Mouse (Mus musculus): ENCODE measurements around the gene Ablim1. TPM values are rescaled to one million over a fixed set of nuclear protein-coding genes. Genes with fewer than 3 reads are reported as not detected.

Ablim1 gene
- polyA plus RNA-seq, 1 experiment, result 12.2 TPM

- Histone ChIP-seq H3K36me3 (ENCODE audit: control insufficient read depth, insufficient read depth, low read length, poor library complexity, severe bottlenecking) (no peaks in the 10 kb centered on the region), H3K4me1 (ENCODE audit: control insufficient read depth, insufficient read depth, low read length) (no peaks in the 10 kb centered on the region), H3K9me3 (replicated peaks; ENCODE audit: control insufficient read depth, insufficient read depth, low read length, poor library complexity, severe bottlenecking) (no peaks in the 10 kb centered on the region; the same call in 1 of the 2 replicates), H3K27me3 (ENCODE audit: control insufficient read depth, insufficient read depth, low read length, poor library complexity, severe bottlenecking) (no peaks in the 10 kb centered on the region), H3K27ac (ENCODE audit: insufficient read depth, low read length) (no peak overlapping the region), H3K4me3 (ENCODE audit: low read depth, low read length) (no peak overlapping the region), H3K9ac (ENCODE audit: low read depth, poor library complexity, severe bottlenecking) (no peak overlapping the region)
- no peak for TF ChIP-seq CTCF (IDR thresholded peaks at IDR 0.05; ENCODE audit: low read depth, low read length)
- TF ChIP-seq EP300 (IDR thresholded peaks at IDR 0.05; ENCODE audit: insufficient read depth, low read depth, low read length), result no peak
- TF ChIP-seq POLR2A (IDR thresholded peaks at IDR 0.05; ENCODE audit: insufficient read depth, low read length), result no peak
Measured at GRCm38 (mm10) chr19:57219758-57220157, 95.0 kb downstream of the Ablim1 start.

- Histone ChIP-seq H3K4me1 (ENCODE audit: control insufficient read depth, insufficient read depth, low read length) (no peaks in the 10 kb centered on the region), H3K4me3 (ENCODE audit: low read depth, low read length) (no peak overlapping the region), H3K36me3 (ENCODE audit: control insufficient read depth, insufficient read depth, low read length, poor library complexity, severe bottlenecking) (no peaks in the 10 kb centered on the region), H3K27me3 (ENCODE audit: control insufficient read depth, insufficient read depth, low read length, poor library complexity, severe bottlenecking) (no peaks in the 10 kb centered on the region), H3K9ac (ENCODE audit: low read depth, poor library complexity, severe bottlenecking) (no peak overlapping the region), H3K27ac (ENCODE audit: insufficient read depth, low read length) (no peak overlapping the region), H3K9me3 (replicated peaks; ENCODE audit: control insufficient read depth, insufficient read depth, low read length, poor library complexity, severe bottlenecking) (no peaks in the 10 kb centered on the region)
- TF ChIP-seq POLR2A (IDR thresholded peaks at IDR 0.05; ENCODE audit: insufficient read depth, low read length), result no peak
Measured at GRCm38 (mm10) chr19:57217161-57217560, 97.6 kb downstream of the Ablim1 start.

- Histone ChIP-seq H3K4me3 (ENCODE audit: low read depth, low read length) (no peak overlapping the region), H3K9ac (ENCODE audit: low read depth, poor library complexity, severe bottlenecking) (no peak overlapping the region), H3K4me1 (ENCODE audit: control insufficient read depth, insufficient read depth, low read length) (no peaks in the 10 kb centered on the region), H3K27me3 (ENCODE audit: control insufficient read depth, insufficient read depth, low read length, poor library complexity, severe bottlenecking) (no peaks in the 10 kb centered on the region), H3K27ac (ENCODE audit: insufficient read depth, low read length) (no peak overlapping the region), H3K9me3 (replicated peaks; ENCODE audit: control insufficient read depth, insufficient read depth, low read length, poor library complexity, severe bottlenecking) (no peaks in the 10 kb centered on the region), H3K36me3 (ENCODE audit: control insufficient read depth, insufficient read depth, low read length, poor library complexity, severe bottlenecking) (no peaks in the 10 kb centered on the region)
- no peak for TF ChIP-seq EP300 (IDR thresholded peaks at IDR 0.05; ENCODE audit: insufficient read depth, low read depth, low read length)
- no peak for TF ChIP-seq CTCF (IDR thresholded peaks at IDR 0.05; ENCODE audit: low read depth, low read length)
- no peak for TF ChIP-seq POLR2A (IDR thresholded peaks at IDR 0.05; ENCODE audit: insufficient read depth, low read length)
Measured at GRCm38 (mm10) chr19:57215527-57215926, 99.2 kb downstream of the Ablim1 start.

GRCm38 (mm10) chr19:57212406-57212805 is 102.3 kb downstream of the Ablim1 start:
- H3K4me1 ChIP-seq (ENCODE audit: control insufficient read depth, insufficient read depth, low read length), result no peaks in the 10 kb centered on the region
- no peak overlapping the region for H3K4me3 ChIP-seq (ENCODE audit: low read depth, low read length)
- no peak for TF ChIP-seq CTCF (IDR thresholded peaks at IDR 0.05; ENCODE audit: low read depth, low read length)
- TF ChIP-seq POLR2A (IDR thresholded peaks at IDR 0.05; ENCODE audit: insufficient read depth, low read length), result no peak
- no peak for TF ChIP-seq EP300 (IDR thresholded peaks at IDR 0.05; ENCODE audit: insufficient read depth, low read depth, low read length)
- H3K27ac ChIP-seq (ENCODE audit: insufficient read depth, low read length), result no peak overlapping the region
- no peak overlapping the region for H3K9ac ChIP-seq (ENCODE audit: low read depth, poor library complexity, severe bottlenecking)
- no peaks in the 10 kb centered on the region for H3K9me3 ChIP-seq (replicated peaks; ENCODE audit: control insufficient read depth, insufficient read depth, low read length, poor library complexity, severe bottlenecking)
- no peaks in the 10 kb centered on the region for H3K27me3 ChIP-seq (ENCODE audit: control insufficient read depth, insufficient read depth, low read length, poor library complexity, severe bottlenecking)
- no peaks in the 10 kb centered on the region for H3K36me3 ChIP-seq (ENCODE audit: control insufficient read depth, insufficient read depth, low read length, poor library complexity, severe bottlenecking)

- Histone ChIP-seq H3K9ac (ENCODE audit: low read depth, poor library complexity, severe bottlenecking) (no peak overlapping the region), H3K27me3 (ENCODE audit: control insufficient read depth, insufficient read depth, low read length, poor library complexity, severe bottlenecking) (no peaks in the 10 kb centered on the region), H3K9me3 (replicated peaks; ENCODE audit: control insufficient read depth, insufficient read depth, low read length, poor library complexity, severe bottlenecking) (no peaks in the 10 kb centered on the region), H3K4me3 (ENCODE audit: low read depth, low read length) (no peak overlapping the region), H3K36me3 (ENCODE audit: control insufficient read depth, insufficient read depth, low read length, poor library complexity, severe bottlenecking) (no peaks in the 10 kb centered on the region), H3K27ac (ENCODE audit: insufficient read depth, low read length) (no peak overlapping the region), H3K4me1 (ENCODE audit: control insufficient read depth, insufficient read depth, low read length) (no peaks in the 10 kb centered on the region)
- TF ChIP-seq POLR2A (IDR thresholded peaks at IDR 0.05; ENCODE audit: insufficient read depth, low read length) (no peak), EP300 (IDR thresholded peaks at IDR 0.05; ENCODE audit: insufficient read depth, low read depth, low read length) (no peak), CTCF (IDR thresholded peaks at IDR 0.05; ENCODE audit: low read depth, low read length) (no peak)
Measured at GRCm38 (mm10) chr19:57211444-57212111, 103.1 kb downstream of the Ablim1 start.

- no peak overlapping the region for H3K4me3 ChIP-seq (ENCODE audit: low read depth, low read length)
- H3K36me3 ChIP-seq (ENCODE audit: control insufficient read depth, insufficient read depth, low read length, poor library complexity, severe bottlenecking), result no peaks in the 10 kb centered on the region
- no peak for TF ChIP-seq EP300 (IDR thresholded peaks at IDR 0.05; ENCODE audit: insufficient read depth, low read depth, low read length)
- no peak for TF ChIP-seq POLR2A (IDR thresholded peaks at IDR 0.05; ENCODE audit: insufficient read depth, low read length)
- TF ChIP-seq CTCF (IDR thresholded peaks at IDR 0.05; ENCODE audit: low read depth, low read length), result no peak
- no peaks in the 10 kb centered on the region for H3K27me3 ChIP-seq (ENCODE audit: control insufficient read depth, insufficient read depth, low read length, poor library complexity, severe bottlenecking)
- H3K9ac ChIP-seq (ENCODE audit: low read depth, poor library complexity, severe bottlenecking), result no peak overlapping the region
- H3K27ac ChIP-seq (ENCODE audit: insufficient read depth, low read length), result no peak overlapping the region
- H3K9me3 ChIP-seq (replicated peaks; ENCODE audit: control insufficient read depth, insufficient read depth, low read length, poor library complexity, severe bottlenecking), result no peaks in the 10 kb centered on the region
- no peaks in the 10 kb centered on the region for H3K4me1 ChIP-seq (ENCODE audit: control insufficient read depth, insufficient read depth, low read length)
Measured at GRCm38 (mm10) chr19:57210924-57211323, 103.8 kb downstream of the Ablim1 start.
